Mouse (Mus musculus) CH12.LX (cell line): ENCODE measurements at regions not wholly inside any gene's neighbourhood (a gene's known extent, or its start where the extent isn't known, plus 50 kb on each side); places are given as distances from the start of the nearest gene placed in this dataset.

Experiments used
- DNase-seq: peaks from one replicate; pipeline ENCODE4 v3.0.0-alpha.2; 2013; ENCODE audit errors: extremely low read depth
- H3K27ac ChIP-seq: 2 replicates; pipeline ENCODE4 v1.5.1; 2012; ENCODE audit warnings: low read depth, mild to moderate bottlenecking, control low read depth, moderate library complexity; ENCODE audit not compliant: insufficient read depth
- H3K27me3 ChIP-seq: replicated peaks from 2 replicates; pipeline ENCODE3; 2012; ENCODE audit warnings: inconsistent platforms
- H3K36me3 ChIP-seq, 2 experiments: replicated peaks in 1 of 2; 2 replicates each; pipeline versions ENCODE3 to v1.6.1; 2012; ENCODE audit warnings: inconsistent platforms in 1 of 2, low read length in 1 of 2, mild to moderate bottlenecking in 1 of 2, mixed read lengths in 1 of 2, moderate library complexity in 1 of 2; ENCODE audit not compliant: control insufficient read depth in 1 of 2, insufficient read depth in 1 of 2
- H3K4me1 ChIP-seq, 2 experiments: 2 replicates each; pipeline ENCODE4 v1.6.1; 2012; ENCODE audit warnings: inconsistent platforms in 1 of 2, moderate library complexity in 1 of 2; ENCODE audit not compliant: insufficient read depth in 2 of 2, control insufficient read depth in 1 of 2
- H3K4me2 ChIP-seq: 2 replicates; pipeline ENCODE4 v1.6.1; 2012; ENCODE audit warnings: low read depth, mild to moderate bottlenecking, control low read depth; ENCODE audit not compliant: poor library complexity, insufficient read depth, severe bottlenecking
- H3K4me3 ChIP-seq, 3 experiments: fragments of 150-350 bp in 1 of 3; sonication (generic) in 1 of 3; replicated peaks in 1 of 3; 2 replicates each; pipeline versions ENCODE3 to v1.5.1; 2011 to 2012; ENCODE audit warnings: low read depth in 2 of 3, low read length in 2 of 3, mild to moderate bottlenecking in 2 of 3, moderate library complexity in 2 of 3, control low read depth in 1 of 3, improper control_type of control experiment in 1 of 3, inconsistent platforms in 1 of 3, mixed read lengths in 1 of 3; ENCODE audit not compliant: poor library complexity in 1 of 3
- H3K79me2 ChIP-seq: replicated peaks from 2 replicates; pipeline ENCODE4 v1.6.1; 2012; ENCODE audit warnings: mild to moderate bottlenecking, moderate library complexity; ENCODE audit not compliant: control insufficient read depth, poor library complexity, insufficient read depth, severe bottlenecking; ENCODE audit errors: extremely low read depth
- H3K9ac ChIP-seq: 2 replicates; pipeline ENCODE4 v1.6.1; 2012; ENCODE audit warnings: low read depth, mild to moderate bottlenecking, control low read depth, moderate library complexity; ENCODE audit not compliant: insufficient read depth
- H3K9me3 ChIP-seq: replicated peaks from 2 replicates; pipeline ENCODE3; 2012; ENCODE audit warnings: low read length, inconsistent platforms, mixed read lengths
- ELF1 ChIP-seq: IDR thresholded peaks from 2 replicates; pipeline ENCODE4 v1.6.1; 2014; ENCODE audit warnings: low read depth, mild to moderate bottlenecking, inconsistent platforms, low read length, improper control_type of control experiment
- EP300 ChIP-seq: IDR thresholded peaks from 2 replicates; pipeline ENCODE4 v1.6.1; 2011; ENCODE audit warnings: low read length, improper control_type of control experiment
- HCFC1 ChIP-seq: IDR thresholded peaks from 2 replicates; pipeline ENCODE4 v1.6.1; 2012; ENCODE audit warnings: low read depth, mild to moderate bottlenecking, inconsistent platforms, low read length, improper control_type of control experiment
- KAT2A ChIP-seq: IDR thresholded peaks from 2 replicates; pipeline ENCODE4 v1.6.1; 2012; ENCODE audit warnings: low read length, improper control_type of control experiment, inconsistent platforms; ENCODE audit not compliant: insufficient replicate concordance
- MEF2A ChIP-seq: IDR thresholded peaks from 2 replicates; pipeline ENCODE4 v1.6.1; 2014; ENCODE audit warnings: low read depth, mild to moderate bottlenecking, inconsistent platforms, low read length, improper control_type of control experiment, borderline replicate concordance
- SIN3A ChIP-seq: IDR thresholded peaks from 2 replicates; pipeline ENCODE4 v1.6.1; 2012; ENCODE audit warnings: low read length, improper control_type of control experiment, inconsistent platforms
- SMC3 ChIP-seq: IDR thresholded peaks from 2 replicates; pipeline ENCODE4 v1.6.1; 2011; ENCODE audit warnings: low read depth, low read length, improper control_type of control experiment
- TCF12 ChIP-seq: IDR thresholded peaks from 2 replicates; pipeline ENCODE4 v1.6.1; 2014; ENCODE audit warnings: low read depth, mild to moderate bottlenecking, inconsistent platforms, low read length, improper control_type of control experiment
- UBTF ChIP-seq: IDR thresholded peaks from 2 replicates; pipeline ENCODE4 v1.6.1; 2012; ENCODE audit warnings: low read depth, mild to moderate bottlenecking, inconsistent platforms, low read length, improper control_type of control experiment, moderate library complexity
- ZC3H11A ChIP-seq: IDR thresholded peaks from 2 replicates; pipeline ENCODE4 v1.6.1; 2012; ENCODE audit warnings: low read depth, mild to moderate bottlenecking, inconsistent platforms, low read length, improper control_type of control experiment
- ZMIZ1 ChIP-seq: IDR thresholded peaks from 2 replicates; pipeline ENCODE4 v1.6.1; 2012; ENCODE audit warnings: low read depth, mild to moderate bottlenecking, inconsistent platforms, low read length, improper control_type of control experiment
- dilution Hi-C: fragments of 300-500 bp; cut with MboI; formaldehyde crosslinking; loops from 2 replicates; pipeline ENCODE4 v1.14.3; 2020; ENCODE audit warnings: low sequenced_read_pairs; ENCODE audit not compliant: extremely low pct_unique_long_range_greater_than_20kb, extremely low pct_ligation_motif_present
- in situ Hi-C: fragments of 300-500 bp; cut with MboI; formaldehyde crosslinking; loops from 3 replicates; pipeline ENCODE4 v1.14.3; 2019; ENCODE audit warnings: low sequenced_read_pairs, low pct_ligation_motif_present, low pct_unique_long_range_greater_than_20kb, mixed read lengths

DNA sequence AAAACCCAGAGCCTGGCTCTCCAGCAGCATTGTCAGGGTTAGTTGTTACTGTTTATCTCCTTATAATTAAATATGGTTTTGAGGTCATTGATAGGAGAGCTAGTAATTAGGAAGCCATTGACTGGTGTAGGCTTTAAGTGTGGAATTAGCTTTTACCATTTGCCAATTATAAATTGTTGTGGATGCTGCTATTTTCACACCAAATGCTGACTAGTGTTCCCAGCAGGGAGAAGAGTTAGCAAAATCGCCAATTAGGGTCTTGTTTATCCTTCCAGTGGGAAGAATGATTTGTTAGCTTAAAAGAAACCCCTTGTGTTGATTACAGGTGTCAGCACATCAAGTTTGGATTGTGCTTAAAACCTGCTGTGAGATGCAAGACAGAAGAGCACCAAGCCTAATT, 134.1 kb downstream of the Alx1 start:
- dilution Hi-C loops (no loop called here), in situ Hi-C loops (no loop called here)
- TF ChIP-seq SMC3, result no peak
- no peak for TF ChIP-seq HCFC1
- no peak for TF ChIP-seq ZC3H11A
- TF ChIP-seq TCF12, result no peak
- TF ChIP-seq, all 38 proteins: peak for 0
- Histone ChIP-seq H3K36me3 (no peaks in the 10 kb centered on the region), H3K4me3 (no peak overlapping the region), H3K27me3 (no peaks in the 10 kb centered on the region), H3K9ac (no peak overlapping the region), H3K9me3 (peaks cover 15% of the 10 kb centered on the region), H3K4me1 (no peaks in the 10 kb centered on the region), H3K4me2 (no peak overlapping the region), H3K27ac (no peak overlapping the region), H3K79me2 (no peaks in the 10 kb centered on the region)
- no peak for DNase-seq

DNA sequence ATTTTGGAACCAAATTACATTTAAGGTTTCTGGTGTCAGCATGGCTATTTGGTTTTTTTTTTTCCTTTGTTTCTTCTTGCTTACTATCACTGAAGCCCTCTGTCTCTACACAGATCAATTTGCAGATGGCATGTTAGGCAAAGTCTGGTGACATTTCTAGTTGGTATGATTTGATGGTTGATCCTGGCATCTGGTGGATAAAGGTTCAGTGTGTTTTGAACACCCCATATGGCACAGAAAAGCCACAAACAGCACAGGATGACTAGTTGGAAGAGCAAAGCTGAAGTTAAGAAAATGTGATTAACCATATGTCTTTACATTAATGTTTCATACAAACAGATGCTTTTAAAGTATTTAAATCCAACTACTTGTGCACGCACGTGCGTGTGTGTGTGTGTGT, 137.6 kb downstream of the Alx1 start:
- in situ Hi-C loops, result no loop called here
- Histone ChIP-seq H3K9me3 (peaks cover 15% of the 10 kb centered on the region), H3K4me2 (no peak overlapping the region), H3K4me1 (no peaks in the 10 kb centered on the region), H3K27me3 (no peaks in the 10 kb centered on the region), H3K4me3 (no peak overlapping the region), H3K27ac (no peak overlapping the region), H3K36me3 (no peaks in the 10 kb centered on the region), H3K9ac (no peak overlapping the region), H3K79me2 (no peaks in the 10 kb centered on the region)
- DNase-seq, result no peak
- dilution Hi-C loops, result no loop called here
- TF ChIP-seq EP300, result no peak
- no peak for TF ChIP-seq SMC3
- TF ChIP-seq SIN3A, result no peak

GRCm38 (mm10) chr10:102889709-102890108, 140.3 kb downstream of the Alx1 start:
- Histone ChIP-seq H3K9me3 (peaks cover 24% of the 10 kb centered on the region), H3K27ac (no peak overlapping the region), H3K79me2 (no peaks in the 10 kb centered on the region), H3K36me3 (no peaks in the 10 kb centered on the region), H3K27me3 (no peaks in the 10 kb centered on the region), H3K4me3 (no peak overlapping the region), H3K4me1 (no peaks in the 10 kb centered on the region), H3K4me2 (no peak overlapping the region), H3K9ac (no peak overlapping the region)
- in situ Hi-C loops, result no loop called here
- no peak for DNase-seq
- dilution Hi-C loops, result no loop called here
- TF ChIP-seq MEF2A (no peak), ZC3H11A (no peak), ZMIZ1 (no peak), UBTF (no peak), ELF1 (no peak), KAT2A (no peak)
